Mouse (Mus musculus) urinary bladder, postnatal 25 days (tissue): ENCODE measurements around the gene Emsy.

Source experiments
- DNase-seq: peaks from one replicate; pipeline ENCODE4 v3.0.0; 2022; ENCODE audit warnings: low spot score

The Emsy gene

GRCm38 (mm10) chr7:98577461-98577860 lies 79.1 kb downstream of the Emsy start:
- no peak for DNase-seq

- DNase-seq = no peak
Observed at GRCm38 (mm10) chr7:98575651-98576239, 80.8 kb downstream of the Emsy start.

GRCm38 (mm10) chr7:98574771-98575191 lies 81.8 kb downstream of the Emsy start:
- no peak for DNase-seq

- no peak for DNase-seq
Observed at GRCm38 (mm10) chr7:98574271-98574670, 82.3 kb downstream of the Emsy start.

- DNase-seq = no peak
Observed at GRCm38 (mm10) chr7:98573231-98573781, 83.3 kb downstream of the Emsy start.

GRCm38 (mm10) chr7:98572223-98572868 lies 84.2 kb downstream of the Emsy start:
- no peak for DNase-seq

- no peak for DNase-seq
Observed at GRCm38 (mm10) chr7:98570824-98571505, 85.6 kb downstream of the Emsy start.

- no peak for DNase-seq
Observed at GRCm38 (mm10) chr7:98567056-98567455, 89.5 kb downstream of the Emsy start.

- no peak for DNase-seq
Observed at GRCm38 (mm10) chr7:98564607-98565364, 91.8 kb downstream of the Emsy start.

- no peak for DNase-seq
Observed at GRCm38 (mm10) chr7:98563991-98564390, 92.6 kb downstream of the Emsy start.

- no peak for DNase-seq
Observed at GRCm38 (mm10) chr7:98562966-98563365, 93.6 kb downstream of the Emsy start.

GRCm38 (mm10) chr7:98562186-98562585 lies 94.4 kb downstream of the Emsy start:
- DNase-seq = no peak

- no peak for DNase-seq
Observed at GRCm38 (mm10) chr7:98561556-98562164, 94.9 kb downstream of the Emsy start.

GRCm38 (mm10) chr7:98558128-98558921 lies 98.3 kb downstream of the Emsy start:
- DNase-seq = no peak

- no peak for DNase-seq
Observed at GRCm38 (mm10) chr7:98556767-98557394, 99.7 kb downstream of the Emsy start.

- no peak for DNase-seq
Observed at GRCm38 (mm10) chr7:98551041-98551440, 105.5 kb downstream of the Emsy start.

- DNase-seq = no peak
Observed at GRCm38 (mm10) chr7:98550596-98550995, 106.0 kb downstream of the Emsy start.

GRCm38 (mm10) chr7:98548839-98549238 lies 107.7 kb downstream of the Emsy start:
- DNase-seq = no peak

GRCm38 (mm10) chr7:98544556-98544955 lies 112.0 kb downstream of the Emsy start:
- no peak for DNase-seq

- DNase-seq = no peak
Observed at GRCm38 (mm10) chr7:98543853-98544370, 112.7 kb downstream of the Emsy start.
